Mouse (Mus musculus) hindbrain, embryonic 14.5 days (tissue): ENCODE measurements around the gene Tacc2. TPM values are rescaled to one million over a fixed set of nuclear protein-coding genes. Genes with fewer than 3 reads are reported as not detected.

Source experiments
- ATAC-seq: fragments of 200-750 bp; cut with Nextera tagmentation; 2 replicates; pipeline ENCODE4 v1.8.0; 2017; ENCODE audit warnings: moderate number of reproducible peaks, mild to moderate bottlenecking, moderate TSS enrichment, moderate library complexity; ENCODE audit not compliant: low FRiP score
- DNase-seq: peaks from one replicate; pipeline ENCODE4 v3.0.0-alpha.2; 2015; ENCODE audit warnings: low spot score
- H3K27ac ChIP-seq: fragments of 300-500 bp; sonication (generic); 2 replicates; pipeline ENCODE4 v1.5.1; 2014; ENCODE audit warnings: mild to moderate bottlenecking, moderate library complexity
- H3K27me3 ChIP-seq: fragments of 300-500 bp; sonication (generic); 2 replicates; pipeline ENCODE4 v1.6.1; 2014; ENCODE audit warnings: mild to moderate bottlenecking, low read length, mixed read lengths; ENCODE audit not compliant: control insufficient read depth, insufficient read depth
- H3K36me3 ChIP-seq: fragments of 300-500 bp; sonication (generic); replicated peaks from 2 replicates; pipeline ENCODE4 v1.6.1; 2014; ENCODE audit not compliant: control insufficient read depth, insufficient read depth
- H3K4me1 ChIP-seq: fragments of 300-500 bp; sonication (generic); replicated peaks from 2 replicates; pipeline ENCODE4 v1.6.1; 2014; ENCODE audit warnings: antibody characterized with exemption, low read length, mixed read lengths; ENCODE audit not compliant: control insufficient read depth, insufficient read depth
- H3K4me2 ChIP-seq: fragments of 300-500 bp; sonication (generic); replicated peaks from 2 replicates; pipeline ENCODE4 v1.6.1; 2014; ENCODE audit warnings: mild to moderate bottlenecking, moderate library complexity
- H3K4me3 ChIP-seq: fragments of 300-500 bp; sonication (generic); replicated peaks from 2 replicates; pipeline ENCODE4 v1.5.1; 2014; ENCODE audit warnings: mild to moderate bottlenecking, low read length
- H3K9ac ChIP-seq: fragments of 300-500 bp; sonication (generic); 2 replicates; pipeline ENCODE4 v1.6.1; 2014
- H3K9me3 ChIP-seq: fragments of 300-500 bp; sonication (generic); 2 replicates; pipeline ENCODE4 v1.6.1; 2016; ENCODE audit warnings: low read length; ENCODE audit not compliant: control insufficient read depth
- WGBS: fragments of 180-500 bp; shearing (Covaris S2); extraction: QIAGEN DNeasy Blood & Tissue Kit; methylation state at CpG from one replicate; pipeline ENCODE4 v1.1.7; 2014; 5-methylcytosine and 5-hydroxymethylcytosine counted together
- polyA plus RNA-seq: library from polyadenylated mRNA; unstranded; fragments of >200 nt; fragmentation: Nextera tagmentation; extraction: Ambion mirVana; gene quantifications from 2 replicates; pipeline ENCODE4 v1.2.1, GENCODE M21; 2014

Tacc2 gene
- polyA plus RNA-seq, 1 experiment from 2014 or later, result 58.9 TPM

DNA sequence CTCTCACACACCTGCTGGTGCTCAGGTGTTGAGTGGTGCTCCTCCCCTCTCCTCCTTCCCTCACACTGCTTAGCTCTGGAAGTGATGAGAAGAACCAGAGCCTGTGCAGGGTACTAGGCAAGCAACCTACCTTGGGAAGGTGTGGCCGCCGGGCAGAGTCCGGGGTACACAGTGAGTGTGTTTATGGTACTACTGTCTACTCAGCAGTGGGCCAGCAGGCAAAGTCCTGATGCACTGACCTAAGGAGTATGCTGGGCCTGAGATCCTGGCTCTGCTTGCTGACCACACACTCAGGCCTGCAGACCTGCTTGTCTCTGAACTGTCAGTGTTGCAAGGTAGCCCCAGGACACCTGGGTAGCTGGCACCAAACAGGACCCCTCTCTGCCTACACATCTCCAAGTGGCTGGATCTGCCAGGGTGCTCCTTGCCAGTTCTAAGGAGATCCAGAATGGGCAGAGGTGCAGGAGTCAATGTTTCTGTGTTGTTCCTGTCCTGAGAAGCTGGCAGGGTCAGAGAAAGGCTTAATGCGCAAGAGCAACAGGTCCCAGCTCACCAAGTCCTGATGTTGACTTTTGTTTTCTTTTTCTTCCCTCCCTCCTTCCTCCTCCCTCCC lies 57.1 kb downstream of the Tacc2 start:
- Histone ChIP-seq H3K9me3 (no peaks in the 10 kb centered on the region), H3K9ac (no peak overlapping the region), H3K4me3 (no peak overlapping the region), H3K27ac (no peak overlapping the region), H3K36me3 (no peaks in the 10 kb centered on the region), H3K4me1 (no peaks in the 10 kb centered on the region), H3K4me2 (no peak overlapping the region), H3K27me3 (no peaks in the 10 kb centered on the region)
- WGBS, result 95% methylated on average over 4 of the region's 4 CpGs
- DNase-seq (no peak), ATAC-seq (no peak)

DNA sequence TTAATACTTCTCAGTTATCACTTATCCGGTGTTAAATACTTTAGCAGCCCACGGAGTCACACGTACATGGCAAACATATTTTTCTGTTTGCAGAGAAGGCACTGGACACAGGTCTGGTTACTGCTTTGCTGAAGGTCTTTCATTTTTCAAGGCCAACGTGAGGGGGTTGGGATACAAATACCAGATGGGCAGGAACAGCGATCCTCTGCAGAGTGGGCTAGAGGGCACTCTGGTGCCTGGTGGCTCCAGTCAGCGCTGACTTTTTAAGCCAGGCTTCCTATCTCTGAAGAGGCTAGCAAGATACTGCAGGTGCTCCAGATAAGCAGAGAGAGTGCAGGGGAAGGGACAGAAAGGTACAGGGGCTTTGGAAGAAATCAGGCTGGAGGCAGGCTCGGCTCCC lies 58.0 kb downstream of the Tacc2 start:
- no peak overlapping the region for H3K9ac ChIP-seq
- H3K4me2 ChIP-seq, result no peak overlapping the region
- no peaks in the 10 kb centered on the region for H3K4me1 ChIP-seq
- H3K27ac ChIP-seq, result no peak overlapping the region
- no peaks in the 10 kb centered on the region for H3K27me3 ChIP-seq
- 63% methylated on average over 7 of the region's 7 CpGs for WGBS
- ATAC-seq (no peak), DNase-seq (no peak)
- no peaks in the 10 kb centered on the region for H3K9me3 ChIP-seq
- H3K4me3 ChIP-seq, result no peak overlapping the region
- H3K36me3 ChIP-seq, result no peaks in the 10 kb centered on the region

DNA sequence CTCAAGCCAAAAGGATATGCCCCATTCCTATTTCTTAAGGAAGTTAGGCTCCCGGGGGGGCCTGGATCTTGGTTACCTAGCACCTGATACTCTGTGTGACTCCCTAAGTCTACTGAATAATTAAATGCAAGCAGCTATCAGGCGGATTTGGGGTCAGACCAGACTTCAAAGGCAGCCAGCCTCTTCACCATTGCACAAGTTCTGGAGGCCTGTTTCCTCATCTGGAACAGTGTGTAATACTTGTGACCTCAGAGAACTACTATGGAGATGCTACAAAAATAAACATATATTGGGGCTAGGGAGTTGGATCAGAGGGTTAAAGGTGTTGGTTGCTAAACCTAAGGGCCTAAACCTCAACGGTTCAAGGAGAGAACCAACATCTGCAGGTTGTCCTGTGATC lies 59.0 kb downstream of the Tacc2 start:
- H3K4me2 ChIP-seq, result no peak overlapping the region
- no peaks in the 10 kb centered on the region for H3K27me3 ChIP-seq
- H3K9ac ChIP-seq, result no peak overlapping the region
- H3K4me3 ChIP-seq, result no peak overlapping the region
- no peaks in the 10 kb centered on the region for H3K36me3 ChIP-seq
- H3K27ac ChIP-seq, result no peak overlapping the region
- no peaks in the 10 kb centered on the region for H3K4me1 ChIP-seq
- no peaks in the 10 kb centered on the region for H3K9me3 ChIP-seq
- 87% methylated on average over 3 of the region's 3 CpGs for WGBS
- DNase-seq (no peak), ATAC-seq (no peak)

DNA sequence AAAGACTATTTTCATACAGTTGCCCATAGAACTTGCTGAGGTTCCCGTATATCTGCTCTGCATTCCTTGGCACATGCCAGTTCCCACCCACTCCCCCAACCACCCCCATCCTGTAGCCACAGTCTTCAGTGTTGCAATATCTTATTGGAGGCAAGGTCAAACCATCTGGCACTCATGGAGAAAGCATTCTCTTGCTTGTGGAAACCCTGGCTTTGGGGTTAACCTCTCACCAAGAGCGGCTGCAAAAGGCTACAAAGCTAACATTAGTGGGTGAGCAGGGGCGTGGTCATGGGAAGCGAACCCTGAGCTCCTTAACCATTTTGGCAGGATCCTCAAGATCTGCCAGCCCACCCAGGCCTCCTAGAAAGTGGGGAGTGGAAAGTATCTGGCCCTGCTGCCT lies 59.7 kb downstream of the Tacc2 start:
- no peak overlapping the region for H3K4me2 ChIP-seq
- H3K9me3 ChIP-seq, result no peaks in the 10 kb centered on the region
- WGBS, result 92% methylated on average over 4 of the region's 4 CpGs
- no peak overlapping the region for H3K4me3 ChIP-seq
- no peak for ATAC-seq
- H3K4me1 ChIP-seq, result no peaks in the 10 kb centered on the region
- H3K27ac ChIP-seq, result no peak overlapping the region
- H3K9ac ChIP-seq, result no peak overlapping the region
- no peaks in the 10 kb centered on the region for H3K27me3 ChIP-seq
- no peak for DNase-seq
- no peaks in the 10 kb centered on the region for H3K36me3 ChIP-seq

DNA sequence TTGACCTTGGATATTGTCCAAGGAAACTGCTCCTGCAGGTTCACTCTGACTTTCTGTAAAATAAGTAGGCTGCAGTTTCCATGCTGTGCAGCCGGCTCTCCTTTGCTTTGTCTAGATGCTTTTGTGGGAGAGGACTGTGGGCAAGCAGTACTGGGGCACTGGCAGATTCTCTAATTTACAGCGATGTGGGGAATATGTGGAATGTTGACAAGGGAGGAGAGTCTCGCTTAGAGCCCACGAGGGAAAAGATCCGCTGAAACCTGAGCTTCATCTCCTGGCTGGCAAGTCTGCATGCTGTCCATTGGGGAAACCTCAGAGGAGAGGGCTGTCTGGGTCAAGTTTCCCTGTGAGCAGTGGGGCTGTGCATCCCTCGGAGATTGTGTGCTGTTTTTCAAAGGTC lies 60.6 kb downstream of the Tacc2 start:
- ATAC-seq, result no peak
- 32% methylated on average over 6 of the region's 6 CpGs for WGBS
- H3K9me3 ChIP-seq, result no peaks in the 10 kb centered on the region

DNA sequence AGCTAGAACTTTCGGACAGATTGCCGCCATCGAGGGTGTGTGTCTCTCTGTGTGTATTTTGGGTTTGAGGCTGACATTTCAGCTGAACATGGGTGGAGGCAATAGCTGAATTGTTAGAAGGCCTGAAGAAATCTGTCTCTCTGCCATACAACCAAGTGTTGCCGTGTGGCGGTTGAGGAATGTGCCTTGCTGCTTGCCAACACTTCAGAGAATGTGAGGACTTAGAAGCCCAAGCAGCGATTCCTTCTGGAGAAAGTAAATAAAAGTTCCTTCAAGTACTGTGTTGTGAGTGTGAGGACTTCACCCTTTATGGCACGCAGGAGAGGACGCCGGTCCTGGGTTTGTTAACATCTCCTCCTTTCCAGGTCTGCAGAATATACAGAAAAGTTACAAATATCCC lies 63.4 kb downstream of the Tacc2 start:
- no peak overlapping the region for H3K4me2 ChIP-seq
- no peak overlapping the region for H3K4me3 ChIP-seq
- no peak overlapping the region for H3K9ac ChIP-seq
- ATAC-seq, result no peak
- no peaks in the 10 kb centered on the region for H3K9me3 ChIP-seq
- H3K4me1 ChIP-seq, result no peaks in the 10 kb centered on the region
- 87% methylated on average over 9 of the region's 9 CpGs for WGBS
- H3K36me3 ChIP-seq, result no peaks in the 10 kb centered on the region
- H3K27ac ChIP-seq, result no peak overlapping the region
- H3K27me3 ChIP-seq, result no peaks in the 10 kb centered on the region; the same call in 1 of the 2 replicates
- DNase-seq, result no peak

More for the DNA sequence above, 60.6 kb downstream of the Tacc2 start:
- Histone ChIP-seq H3K4me1 (no peaks in the 10 kb centered on the region), H3K4me2 (no peak overlapping the region), H3K27me3 (no peaks in the 10 kb centered on the region), H3K4me3 (no peak overlapping the region), H3K9ac (no peak overlapping the region), H3K27ac (no peak overlapping the region), H3K36me3 (no peaks in the 10 kb centered on the region)
- no peak for DNase-seq

DNA sequence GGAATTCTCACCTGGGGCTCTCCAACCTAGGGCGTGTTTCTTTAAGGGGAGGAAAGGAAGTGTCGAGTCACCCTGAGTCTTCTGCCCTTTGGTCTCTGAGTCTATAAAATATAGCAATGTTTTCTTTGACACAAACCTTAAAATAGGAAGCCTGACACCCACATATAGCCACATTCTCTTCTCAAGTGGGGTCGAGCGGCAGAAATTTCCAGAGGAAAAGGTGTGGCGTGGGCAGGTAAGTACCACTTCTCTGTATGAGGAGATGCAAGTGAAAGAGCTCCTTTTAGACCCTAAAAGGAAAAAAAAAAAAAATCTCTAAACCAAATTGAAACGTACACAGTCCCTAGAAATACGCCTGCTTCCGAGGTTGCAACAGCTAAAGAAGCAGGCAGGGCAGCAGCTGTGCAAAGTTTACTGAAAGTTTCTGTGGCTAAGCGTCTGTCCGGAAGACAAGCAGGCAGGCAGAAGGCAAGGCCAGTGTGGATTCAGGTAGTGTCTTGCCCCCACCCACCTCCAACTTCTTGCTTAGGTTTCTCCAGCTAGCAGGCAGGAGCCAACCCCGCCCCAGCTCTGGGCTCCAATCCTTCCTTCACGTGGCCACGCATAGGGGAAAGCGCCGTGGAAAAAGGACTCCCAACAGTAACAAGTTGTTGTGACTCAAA lies 68.2 kb downstream of the Tacc2 start:
- Histone ChIP-seq H3K9me3 (no peaks in the 10 kb centered on the region), H3K9ac (peak overlapping the region; percentile 62; the same call in 1 of the 2 replicates), H3K27ac (0 out of 2 replicates have a peak overlapping the region, but pooled peaks have one; percentile 16), H3K36me3 (no peaks in the 10 kb centered on the region), H3K4me2 (peak overlapping the region; percentile 99), H3K27me3 (no peaks in the 10 kb centered on the region; the same call in 1 of the 2 replicates), H3K4me1 (peaks cover 11% of the 10 kb centered on the region), H3K4me3 (peak overlapping the region; percentile 45)
- WGBS, result 20% methylated on average over 15 of the region's 15 CpGs
- DNase-seq, result no peak
- ATAC-seq, result no peak; the same call in 1 of the 2 replicates

DNA sequence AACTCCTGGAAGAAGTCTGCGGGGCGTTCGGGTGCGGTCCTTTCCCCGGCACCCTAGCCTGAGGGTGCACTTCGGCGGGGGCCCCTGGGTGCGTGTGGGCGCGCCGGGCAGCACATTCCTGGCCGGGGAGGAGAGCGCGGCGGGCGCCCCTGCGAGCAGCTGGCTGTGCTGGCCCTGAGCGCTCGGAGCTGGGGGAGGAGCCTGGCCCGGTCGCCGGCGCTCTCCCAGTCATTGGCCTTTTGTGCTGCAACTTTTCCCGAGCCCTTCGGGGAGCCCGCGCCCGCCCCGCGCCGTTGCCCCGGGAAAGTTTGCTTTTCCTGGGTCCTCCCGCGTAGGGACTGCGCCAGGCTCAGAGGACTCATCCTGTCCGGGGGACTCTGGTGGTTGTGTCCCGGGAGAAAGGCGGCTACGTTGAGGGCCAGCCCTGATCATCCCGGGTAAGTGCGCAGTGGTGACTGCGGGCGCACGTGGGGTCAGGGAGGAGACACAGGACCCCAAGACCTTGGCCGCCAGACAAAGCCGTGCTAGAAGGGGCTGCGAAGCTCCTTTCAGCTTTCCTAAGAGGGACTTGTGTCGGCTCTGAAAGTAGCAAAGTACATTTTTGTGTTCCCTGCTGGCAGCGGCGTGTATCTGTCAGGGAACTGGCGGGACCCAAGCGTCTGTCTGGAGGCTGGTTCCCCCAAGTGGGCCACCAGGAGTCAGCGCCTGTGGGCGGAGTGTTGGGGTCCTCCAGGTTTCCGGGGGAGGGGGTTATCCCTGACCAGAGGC lies 68.9 kb downstream of the Tacc2 start:
- Histone ChIP-seq H3K9me3 (no peaks in the 10 kb centered on the region), H3K4me1 (peaks cover 11% of the 10 kb centered on the region), H3K4me3 (peak overlapping the region; percentile 45), H3K27ac (peak overlapping the region; percentile 16; the same call in 1 of the 2 replicates), H3K27me3 (no peaks in the 10 kb centered on the region; the same call in 1 of the 2 replicates), H3K4me2 (peak overlapping the region; percentile 99), H3K36me3 (no peaks in the 10 kb centered on the region), H3K9ac (peak overlapping the region; percentile 62)
- under 1% methylated on average over 55 of the region's 55 CpGs for WGBS
- ATAC-seq (peak; percentile 74; the same call in 1 of the 2 replicates), DNase-seq (peak; percentile 32)

DNA sequence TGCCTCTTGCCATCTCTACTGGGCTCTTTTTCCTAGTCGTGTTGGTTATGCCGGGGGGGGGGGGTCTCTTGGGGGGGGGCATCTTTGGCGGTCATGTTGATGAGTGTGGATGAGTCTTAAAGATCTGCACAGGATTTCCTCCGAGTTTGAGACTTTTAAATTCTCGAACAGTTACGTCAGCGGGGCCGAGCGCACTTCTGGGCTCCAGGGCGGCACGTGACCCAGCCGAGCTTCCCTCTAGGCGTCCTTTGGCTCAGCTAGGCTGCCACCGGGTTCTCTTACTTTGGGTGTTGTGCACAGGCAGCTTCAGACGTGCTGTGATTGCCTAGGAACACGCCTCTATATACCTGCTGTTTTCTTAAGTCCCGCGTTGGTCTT lies 69.5 kb downstream of the Tacc2 start:
- WGBS, result 2% methylated on average over 18 of the region's 18 CpGs
- H3K9ac ChIP-seq, result peak overlapping the region; percentile 62; the same call in 1 of the 2 replicates
- peak overlapping the region; percentile 45 for H3K4me3 ChIP-seq
- no peaks in the 10 kb centered on the region for H3K36me3 ChIP-seq
- peak; percentile 50 for DNase-seq
- no peaks in the 10 kb centered on the region for H3K9me3 ChIP-seq
- 0 out of 2 replicates have a peak, but pooled peaks have one; percentile 26 for ATAC-seq
- H3K4me2 ChIP-seq, result peak overlapping the region; percentile 99
- peaks cover 11% of the 10 kb centered on the region for H3K4me1 ChIP-seq
- H3K27me3 ChIP-seq, result no peaks in the 10 kb centered on the region; the same call in 1 of the 2 replicates
- peak overlapping the region; percentile 16; the same call in 1 of the 2 replicates for H3K27ac ChIP-seq
